Mouse (Mus musculus): ENCODE data around the gene Gna12. TPM values are rescaled to one million over a fixed set of nuclear protein-coding genes. Genes with fewer than 3 reads are reported as not detected.

The Gna12 gene
- polyA plus RNA-seq, 1 experiment from 2014 or later, result 24.6 TPM

DNA sequence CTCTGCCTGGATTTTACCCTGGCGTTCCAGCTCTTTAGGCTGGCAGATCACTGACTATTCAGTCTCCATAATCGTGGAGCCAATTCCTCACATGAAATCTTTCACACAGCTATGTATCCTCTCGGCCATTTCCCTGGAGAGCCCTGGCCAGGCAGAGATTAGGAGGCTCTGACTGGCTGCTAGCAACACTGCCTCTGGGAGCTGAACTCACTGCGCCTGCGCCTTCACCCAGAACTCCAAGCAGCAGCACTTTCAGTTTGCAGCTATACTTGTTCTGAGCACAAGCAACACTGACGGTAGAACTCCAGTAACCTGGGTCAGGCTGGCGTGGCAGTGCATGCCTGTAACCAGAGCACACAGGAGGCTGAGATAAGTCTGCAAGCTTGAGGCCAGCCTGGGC is 32.1 kb downstream of the Gna12 start:
- peak overlapping the region; percentile 55 for H3K27ac ChIP-seq (replicated peaks)
- no peak for ATAC-seq (ENCODE audit: insufficient number of reproducible peaks, low FRiP score, low TSS enrichment, low read depth)
- WGBS, result 58% methylated on average over 7 of the region's 7 CpGs

DNA sequence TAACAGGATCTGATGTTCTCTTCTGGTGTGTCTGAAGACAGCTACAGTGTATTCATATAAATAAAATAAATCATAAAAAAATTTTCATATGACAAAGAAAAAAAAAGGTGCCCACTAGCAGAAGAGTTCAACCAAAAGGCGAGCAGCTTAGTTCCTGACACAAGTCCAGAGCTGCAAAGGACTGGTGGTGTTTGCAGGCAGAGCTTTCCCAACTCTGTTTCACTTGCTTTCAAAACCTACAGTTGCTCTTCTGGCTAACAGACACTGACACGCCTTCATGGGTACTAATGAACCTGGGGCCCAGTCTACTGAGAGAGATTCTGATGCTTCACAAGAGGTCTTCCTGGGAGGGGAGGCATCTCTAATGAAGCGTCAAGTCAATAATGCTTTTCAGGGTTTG is 34.2 kb downstream of the Gna12 start:
- peaks cover 60% of the 10 kb centered on the region for H3K4me1 ChIP-seq
- WGBS, result 79% methylated on average over 3 of the region's 3 CpGs

More for the DNA sequence above, 32.1 kb downstream of the Gna12 start:
- H3K4me1 ChIP-seq, result peaks cover 39% of the 10 kb centered on the region
- no peak overlapping the region for H3K4me3 ChIP-seq (replicated peaks)
- H3K9me3 ChIP-seq (replicated peaks), result no peaks in the 10 kb centered on the region
- H3K4me2 ChIP-seq (replicated peaks), result no peak overlapping the region
- H3K36me3 ChIP-seq, result no peaks in the 10 kb centered on the region; the same call in 1 of the 2 replicates
- H3K27me3 ChIP-seq, result no peaks in the 10 kb centered on the region
- no peak overlapping the region for H3K9ac ChIP-seq

DNA sequence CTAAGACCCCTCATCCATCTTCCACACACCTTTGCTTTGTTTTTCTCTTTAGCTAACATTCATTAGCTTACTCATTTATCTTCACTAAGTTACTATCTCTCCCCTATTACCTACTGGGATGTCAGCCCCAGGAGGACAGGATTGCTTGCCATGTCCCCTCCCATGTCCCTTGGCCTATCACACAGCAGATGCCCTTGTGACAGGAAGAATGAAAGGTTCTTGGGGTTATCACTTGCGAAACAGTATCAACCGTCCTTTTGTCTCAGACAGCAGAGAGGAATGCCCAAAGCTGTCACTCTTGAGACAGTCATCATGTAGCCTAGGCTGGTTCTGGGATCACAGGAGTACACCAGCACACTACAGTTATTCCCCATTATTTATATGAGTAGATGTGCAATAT is 35.1 kb downstream of the Gna12 start:
- H3K27me3 ChIP-seq, result no peaks in the 10 kb centered on the region
- H3K9ac ChIP-seq, result no peak overlapping the region
- H3K36me3 ChIP-seq, result no peaks in the 10 kb centered on the region
- no peak overlapping the region for H3K4me3 ChIP-seq (replicated peaks)
- H3K9me3 ChIP-seq (replicated peaks), result no peaks in the 10 kb centered on the region
- no peak overlapping the region for H3K4me2 ChIP-seq (replicated peaks)
- no peak for ATAC-seq (ENCODE audit: insufficient number of reproducible peaks, low FRiP score, low TSS enrichment, low read depth)
- peaks cover 64% of the 10 kb centered on the region for H3K4me1 ChIP-seq
- peak overlapping the region; percentile 58 for H3K27ac ChIP-seq (replicated peaks)
- 61% methylated on average over 2 of the region's 2 CpGs for WGBS

More for the DNA sequence above, 34.2 kb downstream of the Gna12 start:
- ATAC-seq (ENCODE audit: insufficient number of reproducible peaks, low FRiP score, low TSS enrichment, low read depth), result no peak
- Histone ChIP-seq H3K9ac (no peak overlapping the region), H3K27ac (replicated peaks) (no peak overlapping the region), H3K4me3 (replicated peaks) (no peak overlapping the region), H3K9me3 (replicated peaks) (no peaks in the 10 kb centered on the region), H3K4me2 (replicated peaks) (no peak overlapping the region), H3K27me3 (no peaks in the 10 kb centered on the region), H3K36me3 (no peaks in the 10 kb centered on the region; the same call in 1 of the 2 replicates)

DNA sequence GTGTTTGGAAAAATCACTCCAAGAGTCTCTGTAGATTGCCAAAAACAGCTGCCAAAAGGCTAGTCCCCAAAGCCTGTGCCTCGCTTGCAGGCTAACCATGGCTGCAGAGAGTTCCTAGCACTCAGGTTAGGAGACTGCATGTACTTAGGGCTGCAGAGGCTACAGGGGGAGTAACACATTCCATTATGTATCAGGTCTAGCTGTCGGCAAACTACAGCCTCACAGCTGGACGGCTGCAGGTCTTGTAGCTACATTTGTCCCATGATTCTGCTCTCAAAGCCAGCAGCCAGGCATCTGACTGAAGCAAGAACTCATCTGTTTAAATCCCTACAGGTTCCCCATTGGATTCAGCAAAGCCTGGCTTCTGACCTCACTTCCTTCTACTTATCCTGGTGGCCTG is 35.5 kb downstream of the Gna12 start:
- ATAC-seq (ENCODE audit: insufficient number of reproducible peaks, low FRiP score, low TSS enrichment, low read depth), result no peak
- no peak overlapping the region for H3K4me2 ChIP-seq (replicated peaks)
- H3K27me3 ChIP-seq, result no peaks in the 10 kb centered on the region
- peak overlapping the region; percentile 58 for H3K27ac ChIP-seq (replicated peaks)
- WGBS, result 28% methylated on average over 3 of the region's 3 CpGs
- no peak overlapping the region for H3K9ac ChIP-seq
- H3K9me3 ChIP-seq (replicated peaks), result no peaks in the 10 kb centered on the region
- peaks cover 68% of the 10 kb centered on the region for H3K4me1 ChIP-seq
- H3K4me3 ChIP-seq (replicated peaks), result no peak overlapping the region
- H3K36me3 ChIP-seq, result no peaks in the 10 kb centered on the region

DNA sequence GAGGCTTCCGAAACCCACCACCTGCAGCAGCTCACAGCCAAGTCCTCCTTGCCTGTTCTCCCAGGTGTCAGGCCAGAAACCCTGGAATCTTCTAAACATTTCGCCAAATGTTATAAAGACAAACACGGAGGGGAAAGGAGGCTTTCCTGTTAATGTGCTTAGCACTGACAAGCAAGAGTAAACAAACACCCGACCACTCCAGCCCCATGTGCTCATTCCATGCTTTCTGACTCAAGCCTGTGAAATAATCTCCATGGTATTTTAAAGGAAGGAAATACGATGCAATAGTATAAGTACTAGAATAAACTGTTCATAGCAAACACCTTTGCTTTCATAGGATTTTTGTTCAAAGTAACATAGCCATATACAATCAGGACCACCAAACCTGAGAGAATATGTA is 38.0 kb downstream of the Gna12 start:
- Histone ChIP-seq H3K9me3 (replicated peaks) (no peaks in the 10 kb centered on the region), H3K4me3 (replicated peaks) (no peak overlapping the region), H3K9ac (no peak overlapping the region), H3K27ac (replicated peaks) (peak overlapping the region; percentile 84), H3K27me3 (no peaks in the 10 kb centered on the region), H3K36me3 (no peaks in the 10 kb centered on the region), H3K4me1 (peaks cover 65% of the 10 kb centered on the region), H3K4me2 (replicated peaks) (no peak overlapping the region)
- no peak for ATAC-seq (ENCODE audit: insufficient number of reproducible peaks, low FRiP score, low TSS enrichment, low read depth)
- WGBS, result 51% methylated on average over 5 of the region's 5 CpGs

DNA sequence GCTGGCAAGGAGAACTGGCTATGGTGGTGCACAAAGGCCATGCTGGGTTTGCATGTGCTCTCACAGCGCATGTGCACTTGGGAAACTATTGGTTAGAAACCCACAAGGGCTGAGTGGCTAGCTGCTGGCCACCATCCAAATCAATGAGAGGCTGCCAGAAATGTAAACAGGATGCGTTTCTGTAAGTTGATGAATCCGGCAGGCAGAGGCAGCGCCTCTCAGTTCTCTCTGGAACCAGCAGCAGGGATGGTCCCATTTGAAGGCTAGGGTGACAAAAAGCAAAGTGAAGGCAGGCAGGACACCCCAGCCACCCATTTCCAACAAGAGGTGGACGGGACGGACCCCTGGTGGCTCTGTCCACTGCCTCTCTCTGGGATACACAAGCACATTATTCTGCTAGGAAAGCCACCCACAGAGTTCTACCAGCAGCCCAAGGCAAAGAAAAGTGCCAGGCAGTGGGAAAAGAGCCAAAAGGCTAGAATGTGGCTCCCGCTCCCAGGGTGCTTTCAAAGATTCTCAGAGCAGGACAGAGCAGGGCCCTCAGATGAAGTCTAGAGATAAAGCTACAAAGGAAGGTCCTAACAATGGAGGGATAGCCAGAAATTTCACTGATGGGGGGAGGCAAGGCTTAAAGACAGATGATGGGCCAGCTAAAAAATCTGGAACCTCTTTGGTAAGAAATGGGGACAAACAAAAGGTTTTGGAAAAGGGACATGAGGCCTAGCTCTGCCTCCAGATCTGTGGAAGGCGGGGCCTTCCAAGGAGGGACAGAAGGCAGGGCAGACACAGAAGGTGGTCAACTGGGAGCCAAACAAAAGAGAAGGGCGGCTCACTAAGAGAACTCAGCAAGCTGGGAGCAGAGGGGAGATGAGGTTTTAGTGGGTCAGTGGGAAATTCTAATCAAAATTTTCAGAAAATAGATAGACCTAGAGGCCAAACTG is 39.0 kb downstream of the Gna12 start:
- H3K4me2 ChIP-seq (replicated peaks), result peak overlapping the region; percentile 1; the same call in 1 of the 2 replicates
- peak; percentile 35; the same call in 1 of the 2 replicates for ATAC-seq (ENCODE audit: insufficient number of reproducible peaks, low FRiP score, low TSS enrichment, low read depth)
- WGBS, result 24% methylated on average over 9 of the region's 9 CpGs

DNA sequence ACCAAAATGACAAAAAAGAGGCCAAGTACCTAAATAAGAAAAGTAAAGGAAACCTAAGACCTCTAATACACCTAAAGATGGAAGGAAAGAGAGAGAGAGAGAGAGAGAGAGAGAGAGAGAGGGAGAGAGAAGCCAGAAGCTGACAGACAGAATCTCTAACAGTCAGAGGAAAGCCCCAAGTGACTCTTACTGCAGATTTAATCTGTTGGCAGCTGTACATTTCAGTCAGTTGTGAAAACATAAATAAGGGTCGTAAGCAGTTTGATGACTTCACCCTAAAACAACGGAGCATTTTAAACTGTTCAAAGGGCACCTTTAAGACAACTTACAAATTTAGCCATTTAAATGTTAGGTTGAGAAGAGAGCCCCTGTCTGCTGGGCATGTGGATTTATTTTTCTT is 39.8 kb downstream of the Gna12 start:
- Histone ChIP-seq H3K4me1 (peaks cover 71% of the 10 kb centered on the region), H3K9ac (no peak overlapping the region), H3K36me3 (0 out of 2 replicates have a peak, but pooled peaks cover 1% of the 10 kb centered on the region), H3K27me3 (no peaks in the 10 kb centered on the region), H3K4me2 (replicated peaks) (no peak overlapping the region), H3K9me3 (replicated peaks) (no peaks in the 10 kb centered on the region), H3K4me3 (replicated peaks) (no peak overlapping the region), H3K27ac (replicated peaks) (peak overlapping the region; percentile 84)
- no peak for ATAC-seq (ENCODE audit: insufficient number of reproducible peaks, low FRiP score, low TSS enrichment, low read depth)
- WGBS, result 27% methylated on average over 2 of the region's 2 CpGs

More for the DNA sequence above, 39.0 kb downstream of the Gna12 start:
- H3K4me1 ChIP-seq, result peaks cover 66% of the 10 kb centered on the region
- no peaks in the 10 kb centered on the region for H3K36me3 ChIP-seq
- H3K9ac ChIP-seq, result no peak overlapping the region
- H3K9me3 ChIP-seq (replicated peaks), result no peaks in the 10 kb centered on the region
- no peaks in the 10 kb centered on the region for H3K27me3 ChIP-seq
- H3K4me3 ChIP-seq (replicated peaks), result no peak overlapping the region
- peak overlapping the region; percentile 84 for H3K27ac ChIP-seq (replicated peaks)

DNA sequence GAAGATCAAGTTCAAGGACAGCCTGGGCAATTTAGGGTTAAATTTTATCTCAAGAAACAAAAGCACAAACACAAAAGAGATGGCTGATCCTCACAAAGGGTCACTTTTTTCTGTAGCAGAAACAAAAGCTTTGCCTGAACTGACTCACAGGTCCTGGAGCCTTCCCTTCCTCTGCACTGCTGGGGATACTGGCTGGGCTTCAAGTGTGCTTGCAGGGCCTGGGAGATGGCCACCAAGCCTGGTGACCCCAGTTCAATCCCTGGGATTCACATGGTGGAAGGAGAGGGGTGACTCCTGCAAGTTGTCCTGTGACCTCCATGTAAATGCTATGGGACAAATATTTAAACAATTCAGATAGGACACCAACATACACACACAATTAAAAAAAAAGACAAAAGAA is 40.7 kb downstream of the Gna12 start:
- H3K27me3 ChIP-seq, result no peaks in the 10 kb centered on the region
- H3K9ac ChIP-seq, result no peak overlapping the region
- H3K4me1 ChIP-seq, result peaks cover 63% of the 10 kb centered on the region
- no peak for ATAC-seq (ENCODE audit: insufficient number of reproducible peaks, low FRiP score, low TSS enrichment, low read depth)
- no peak overlapping the region for H3K4me3 ChIP-seq (replicated peaks)
- H3K27ac ChIP-seq (replicated peaks), result peak overlapping the region; percentile 69; the same call in 1 of the 2 replicates
- peaks cover 9% of the 10 kb centered on the region for H3K36me3 ChIP-seq
- no peak overlapping the region for H3K4me2 ChIP-seq (replicated peaks)
- H3K9me3 ChIP-seq (replicated peaks), result no peaks in the 10 kb centered on the region

DNA sequence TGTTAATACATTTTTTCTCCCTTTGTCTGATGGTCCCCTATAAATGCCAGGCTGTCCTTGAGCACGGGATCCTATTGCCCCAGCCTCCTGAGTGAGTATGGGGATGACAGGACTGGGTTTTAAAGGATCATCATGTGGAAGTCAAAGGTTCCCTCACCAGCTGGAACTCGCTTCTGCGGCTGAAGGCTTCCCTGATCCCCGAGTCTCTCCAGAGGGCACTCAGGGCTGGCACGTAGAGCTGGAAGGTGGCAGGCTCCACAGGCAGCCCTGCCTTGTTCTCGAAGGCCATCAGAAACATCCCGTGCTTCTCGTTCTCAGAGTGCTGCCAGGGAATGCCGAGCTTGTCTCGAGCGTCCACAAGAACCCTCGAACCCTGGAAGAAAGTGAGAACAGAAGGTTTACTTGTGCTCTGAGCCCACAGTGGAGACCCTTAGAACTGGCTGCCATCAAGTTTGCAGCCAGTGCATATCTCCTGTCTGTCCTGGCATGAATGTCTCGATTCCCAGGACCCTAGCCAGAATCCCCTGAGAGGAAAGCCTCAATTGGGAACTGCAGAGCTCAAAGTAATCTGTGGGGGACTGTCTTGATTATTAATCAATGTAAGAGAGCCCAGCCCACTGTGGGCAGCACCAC is 44.9 kb downstream of the Gna12 start:
- Histone ChIP-seq H3K4me2 (replicated peaks) (no peak overlapping the region), H3K4me3 (replicated peaks) (no peak overlapping the region), H3K36me3 (peaks cover 44% of the 10 kb centered on the region), H3K9me3 (replicated peaks) (no peaks in the 10 kb centered on the region), H3K9ac (no peak overlapping the region), H3K4me1 (peaks cover 27% of the 10 kb centered on the region), H3K27ac (replicated peaks) (no peak overlapping the region), H3K27me3 (no peaks in the 10 kb centered on the region)
- 81% methylated on average over 13 of the region's 13 CpGs for WGBS
- ATAC-seq (ENCODE audit: insufficient number of reproducible peaks, low FRiP score, low TSS enrichment, low read depth), result no peak

DNA sequence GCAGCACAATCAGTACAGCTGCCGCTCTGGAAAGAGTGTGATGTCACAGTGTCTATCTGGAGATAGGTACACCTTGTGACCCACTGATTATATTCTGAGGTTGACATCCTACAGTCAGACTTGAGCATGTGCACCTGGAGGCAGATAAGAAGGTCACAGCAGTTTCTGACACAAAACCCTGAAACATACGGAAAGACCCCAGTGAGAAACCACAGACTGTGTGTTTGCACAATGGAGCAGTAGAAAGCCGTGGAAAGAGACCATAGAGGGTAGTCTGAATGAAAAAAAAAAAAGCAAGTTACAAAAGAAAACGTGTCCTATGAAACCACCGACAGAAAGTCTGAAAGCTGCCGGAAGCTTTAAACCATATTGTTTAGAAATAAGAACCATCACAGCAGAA is 45.9 kb downstream of the Gna12 start:
- H3K4me2 ChIP-seq (replicated peaks), result no peak overlapping the region
- no peak overlapping the region for H3K27ac ChIP-seq (replicated peaks)
- peaks cover 52% of the 10 kb centered on the region for H3K36me3 ChIP-seq
- WGBS, result 81% methylated on average over 6 of the region's 6 CpGs
- peaks cover 22% of the 10 kb centered on the region for H3K4me1 ChIP-seq
- H3K4me3 ChIP-seq (replicated peaks), result no peak overlapping the region
- H3K27me3 ChIP-seq, result no peaks in the 10 kb centered on the region
- no peak for ATAC-seq (ENCODE audit: insufficient number of reproducible peaks, low FRiP score, low TSS enrichment, low read depth)
- H3K9me3 ChIP-seq (replicated peaks), result no peaks in the 10 kb centered on the region
- no peak overlapping the region for H3K9ac ChIP-seq

DNA sequence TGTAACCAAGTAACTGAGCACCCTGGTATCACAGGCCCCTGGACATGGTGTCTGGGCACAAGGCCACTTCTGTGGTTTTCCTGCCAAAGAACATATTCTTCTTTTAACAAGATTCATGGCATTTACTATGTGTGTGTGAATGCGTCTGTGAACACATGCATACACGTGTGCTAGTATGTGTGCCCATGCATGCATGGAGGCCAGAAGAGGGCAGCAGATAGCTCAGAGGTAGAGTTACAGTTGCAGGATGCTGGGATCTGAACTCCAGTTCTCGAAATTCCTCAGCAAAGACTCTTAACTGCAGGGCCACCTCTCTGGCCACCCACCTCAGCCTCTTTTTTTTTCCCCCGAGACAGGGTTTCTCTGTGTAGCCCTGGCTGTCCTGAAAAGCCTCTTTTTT is 46.7 kb downstream of the Gna12 start:
- Histone ChIP-seq H3K27ac (replicated peaks) (no peak overlapping the region), H3K4me1 (peaks cover 15% of the 10 kb centered on the region), H3K27me3 (no peaks in the 10 kb centered on the region), H3K9me3 (replicated peaks) (no peaks in the 10 kb centered on the region), H3K4me3 (replicated peaks) (no peak overlapping the region), H3K9ac (no peak overlapping the region), H3K4me2 (replicated peaks) (no peak overlapping the region), H3K36me3 (peaks cover 52% of the 10 kb centered on the region)
- ATAC-seq (ENCODE audit: insufficient number of reproducible peaks, low FRiP score, low TSS enrichment, low read depth), result no peak
- 91% methylated on average over 4 of the region's 4 CpGs for WGBS

Data from embryonic facial prominence, embryonic 15.5 days (tissue).